Mouse (Mus musculus): ENCODE results near the gene Sept9. TPM values are rescaled to one million over a fixed set of nuclear protein-coding genes. Genes with fewer than 3 reads are reported as not detected.
A peak's percentile ranks its signal among the peaks of the same experiment; 100 is the strongest.

The Sept9 gene
- polyA plus RNA-seq, 1 experiment from 2014 or later, result 105 TPM

GRCm38 (mm10) chr11:117225531-117226213 lies 26.2 kb downstream of the Sept9 start:
- 81% methylated on average over 15 of the region's 15 CpGs for WGBS
- H3K27me3 ChIP-seq, result no peaks in the 10 kb centered on the region
- ATAC-seq (ENCODE audit: low read depth), result no peak

DNA sequence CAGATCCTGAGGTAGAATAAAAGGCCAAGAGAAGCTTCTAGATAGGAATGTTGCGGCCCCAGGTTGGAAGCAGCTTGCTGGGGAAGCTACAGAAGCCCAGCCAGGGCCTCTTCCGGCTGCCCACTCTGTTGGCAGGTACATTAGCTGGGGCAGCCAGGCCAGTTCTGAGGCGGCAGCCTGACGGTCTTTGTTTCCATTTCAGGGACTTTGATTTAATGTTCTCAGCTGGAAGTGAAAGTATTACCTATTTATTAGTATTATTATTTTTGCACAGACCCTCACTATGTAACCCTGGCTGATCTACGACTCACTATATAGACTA lies 26.7 kb downstream of the Sept9 start:
- 0 out of 2 replicates have a peak, but pooled peaks cover 2% of the 10 kb centered on the region for H3K4me1 ChIP-seq (replicated peaks)
- no peak overlapping the region for H3K9ac ChIP-seq
- H3K4me3 ChIP-seq, result no peak overlapping the region
- H3K36me3 ChIP-seq, result no peaks in the 10 kb centered on the region
- no peak overlapping the region for H3K27ac ChIP-seq (replicated peaks)
- H3K4me2 ChIP-seq, result no peak overlapping the region
- ATAC-seq (ENCODE audit: low read depth), result no peak
- 70% methylated on average over 5 of the region's 5 CpGs for WGBS
- no peaks in the 10 kb centered on the region for H3K9me3 ChIP-seq
- no peaks in the 10 kb centered on the region for H3K27me3 ChIP-seq

More at GRCm38 (mm10) chr11:117225531-117226213, 26.2 kb downstream of the Sept9 start:
- no peaks in the 10 kb centered on the region for H3K36me3 ChIP-seq
- H3K4me2 ChIP-seq, result no peak overlapping the region
- no peak overlapping the region for H3K27ac ChIP-seq (replicated peaks)
- no peaks in the 10 kb centered on the region for H3K9me3 ChIP-seq
- H3K4me1 ChIP-seq (replicated peaks), result 0 out of 2 replicates have a peak, but pooled peaks cover 4% of the 10 kb centered on the region
- H3K9ac ChIP-seq, result no peak overlapping the region
- no peak overlapping the region for H3K4me3 ChIP-seq

- Histone ChIP-seq H3K9ac (no peak overlapping the region), H3K36me3 (no peaks in the 10 kb centered on the region), H3K27ac (replicated peaks) (no peak overlapping the region), H3K4me3 (no peak overlapping the region), H3K4me2 (no peak overlapping the region), H3K4me1 (replicated peaks) (peaks cover 14% of the 10 kb centered on the region), H3K27me3 (no peaks in the 10 kb centered on the region), H3K9me3 (no peaks in the 10 kb centered on the region)
- ATAC-seq (ENCODE audit: low read depth), result no peak
- 65% methylated on average over 10 of the region's 10 CpGs for WGBS
Measured at GRCm38 (mm10) chr11:117228139-117228538, 28.7 kb downstream of the Sept9 start.

- WGBS, result 64% methylated on average over 11 of the region's 11 CpGs
- Histone ChIP-seq H3K27me3 (no peaks in the 10 kb centered on the region), H3K4me1 (replicated peaks) (peaks cover 30% of the 10 kb centered on the region), H3K27ac (replicated peaks) (no peak overlapping the region), H3K4me2 (peak overlapping the region; percentile 48), H3K9ac (no peak overlapping the region), H3K36me3 (no peaks in the 10 kb centered on the region), H3K4me3 (no peak overlapping the region), H3K9me3 (no peaks in the 10 kb centered on the region)
- no peak for ATAC-seq (ENCODE audit: low read depth)
Measured at GRCm38 (mm10) chr11:117231551-117231950, 32.1 kb downstream of the Sept9 start.

DNA sequence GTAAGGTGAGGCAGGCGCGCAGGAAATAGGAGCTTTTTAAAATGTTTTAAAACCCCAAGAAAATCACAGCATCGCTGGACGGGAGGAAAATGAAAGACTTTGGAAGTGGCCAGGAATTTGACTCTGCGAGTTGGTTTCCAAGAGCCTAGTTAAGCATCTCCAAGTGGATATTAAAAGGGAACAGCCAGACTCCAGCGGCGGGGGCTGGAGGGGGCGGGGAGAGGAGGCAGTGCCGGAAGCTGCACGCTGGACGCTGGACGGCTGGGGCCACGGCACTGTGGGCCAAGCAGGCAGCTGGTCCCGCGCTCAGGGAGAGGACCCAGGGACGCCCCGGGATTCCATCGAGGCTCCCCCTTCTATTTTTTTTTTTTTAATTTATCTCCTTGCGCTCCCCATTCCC lies 32.6 kb downstream of the Sept9 start:
- Histone ChIP-seq H3K27ac (replicated peaks) (no peak overlapping the region), H3K9ac (peak overlapping the region; percentile 32; the same call in 1 of the 2 replicates), H3K9me3 (no peaks in the 10 kb centered on the region), H3K27me3 (no peaks in the 10 kb centered on the region), H3K4me3 (peak overlapping the region; percentile 21), H3K4me2 (peak overlapping the region; percentile 48), H3K36me3 (no peaks in the 10 kb centered on the region), H3K4me1 (replicated peaks) (peaks cover 30% of the 10 kb centered on the region)
- 31% methylated on average over 19 of the region's 19 CpGs for WGBS
- no peak for ATAC-seq (ENCODE audit: low read depth)

DNA sequence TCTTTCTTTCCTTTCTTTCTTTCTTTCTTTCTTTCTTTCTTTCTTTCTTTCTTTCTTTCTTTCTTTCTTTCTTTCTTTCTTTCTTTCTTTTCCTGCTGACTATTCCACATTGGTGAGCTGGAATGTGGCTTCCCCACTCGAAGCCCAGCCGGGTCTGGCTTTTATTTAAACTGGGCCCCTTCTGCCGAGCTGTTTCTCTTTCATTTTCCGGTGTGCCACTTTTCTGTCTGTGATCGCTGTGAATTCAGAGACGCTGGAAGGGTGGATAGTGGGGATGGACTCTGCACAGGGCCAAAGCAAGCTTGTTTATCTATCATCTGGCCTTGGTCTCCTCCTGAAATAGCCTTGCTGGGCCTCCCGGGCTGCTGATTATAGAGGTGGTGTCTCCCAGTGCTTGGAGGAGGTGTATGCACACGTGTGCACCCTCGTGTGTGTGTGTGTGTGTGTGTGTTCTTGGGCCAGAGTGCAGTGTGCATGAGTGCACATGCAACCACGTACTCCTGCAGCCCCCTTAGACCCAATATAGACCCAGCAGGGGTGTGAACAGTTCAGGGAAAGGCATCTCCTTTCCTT lies 33.5 kb downstream of the Sept9 start:
- no peaks in the 10 kb centered on the region for H3K9me3 ChIP-seq
- H3K36me3 ChIP-seq, result no peaks in the 10 kb centered on the region
- ATAC-seq (ENCODE audit: low read depth), result no peak
- H3K9ac ChIP-seq, result 0 out of 2 replicates have a peak overlapping the region, but pooled peaks have one; percentile 8
- H3K27ac ChIP-seq (replicated peaks), result no peak overlapping the region
- 0 out of 2 replicates have a peak overlapping the region, but pooled peaks have one; percentile 9 for H3K4me2 ChIP-seq
- 61% methylated on average over 10 of the region's 10 CpGs for WGBS
- no peaks in the 10 kb centered on the region for H3K27me3 ChIP-seq
- H3K4me1 ChIP-seq (replicated peaks), result peaks cover 30% of the 10 kb centered on the region
- H3K4me3 ChIP-seq, result no peak overlapping the region

DNA sequence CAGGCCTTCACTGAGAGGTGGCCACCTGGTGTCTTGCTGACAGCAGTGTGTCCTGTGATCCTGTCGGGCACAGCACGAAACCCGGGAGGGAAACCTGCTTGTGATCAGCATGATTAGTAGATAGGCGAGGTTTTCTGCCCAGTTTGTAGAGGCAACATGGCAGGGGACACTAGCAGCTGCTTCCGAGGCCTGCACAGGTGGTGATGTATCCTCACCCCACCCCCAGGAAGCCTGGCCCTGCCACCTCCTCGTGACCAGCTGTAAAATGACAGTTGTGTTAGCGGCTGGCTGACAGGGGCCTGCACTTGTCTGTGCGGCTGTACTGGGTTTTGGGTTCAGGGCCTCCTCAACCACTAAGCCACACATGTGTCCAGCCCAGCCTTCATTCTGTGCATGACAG lies 34.4 kb downstream of the Sept9 start:
- H3K4me3 ChIP-seq, result no peak overlapping the region
- H3K27ac ChIP-seq (replicated peaks), result no peak overlapping the region
- H3K27me3 ChIP-seq, result no peaks in the 10 kb centered on the region
- no peaks in the 10 kb centered on the region for H3K9me3 ChIP-seq
- H3K4me2 ChIP-seq, result no peak overlapping the region
- H3K4me1 ChIP-seq (replicated peaks), result peaks cover 33% of the 10 kb centered on the region
- no peaks in the 10 kb centered on the region for H3K36me3 ChIP-seq
- WGBS, result 67% methylated on average over 8 of the region's 8 CpGs
- no peak for ATAC-seq (ENCODE audit: low read depth)
- H3K9ac ChIP-seq, result no peak overlapping the region

DNA sequence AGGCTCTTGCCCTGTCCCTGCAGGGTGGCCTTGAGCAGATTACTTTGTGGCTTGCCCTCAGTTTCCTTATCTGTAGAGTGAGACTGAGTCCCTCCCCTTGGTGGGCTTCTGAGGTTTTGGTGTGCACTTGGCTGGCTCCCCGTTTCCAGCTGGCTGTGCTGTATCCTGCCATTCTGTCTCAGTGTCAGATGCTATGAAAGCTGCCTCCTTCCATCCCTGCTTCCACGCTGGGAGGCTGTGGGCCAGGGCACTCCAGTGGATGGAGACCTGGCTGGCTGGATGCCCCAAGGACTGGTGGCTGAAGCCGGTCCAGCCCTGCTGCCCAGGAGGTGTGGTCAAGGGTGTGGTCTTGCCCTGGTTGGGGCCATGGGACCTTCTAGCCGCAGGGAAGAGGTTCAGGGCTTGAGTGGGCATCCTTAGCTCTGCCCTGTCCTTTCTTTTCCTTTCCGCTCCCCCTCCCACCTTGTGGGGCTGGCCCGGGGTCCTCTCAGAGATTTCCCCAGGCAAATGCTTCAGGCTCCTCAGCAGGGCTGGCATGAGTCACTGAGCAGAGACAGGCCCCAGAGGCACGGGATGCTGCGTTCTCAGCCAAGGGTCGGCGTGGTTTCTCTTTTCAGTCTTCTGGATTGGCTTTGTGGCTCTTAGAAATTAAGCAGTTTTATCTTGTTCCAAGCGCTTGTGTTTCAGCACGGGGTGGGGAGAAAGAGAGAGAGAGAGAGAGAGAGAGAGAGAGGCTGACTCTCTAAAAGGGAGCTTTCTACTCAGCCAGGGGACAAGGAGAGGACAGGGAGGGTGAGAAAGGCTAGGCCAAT lies 35.8 kb downstream of the Sept9 start:
- peaks cover 33% of the 10 kb centered on the region for H3K4me1 ChIP-seq (replicated peaks)
- H3K4me2 ChIP-seq, result no peak overlapping the region
- H3K9ac ChIP-seq, result no peak overlapping the region
- H3K4me3 ChIP-seq, result no peak overlapping the region
- no peak for ATAC-seq (ENCODE audit: low read depth)
- no peaks in the 10 kb centered on the region for H3K9me3 ChIP-seq
- H3K36me3 ChIP-seq, result no peaks in the 10 kb centered on the region
- no peak overlapping the region for H3K27ac ChIP-seq (replicated peaks)
- 56% methylated on average over 12 of the region's 12 CpGs for WGBS
- no peaks in the 10 kb centered on the region for H3K27me3 ChIP-seq

DNA sequence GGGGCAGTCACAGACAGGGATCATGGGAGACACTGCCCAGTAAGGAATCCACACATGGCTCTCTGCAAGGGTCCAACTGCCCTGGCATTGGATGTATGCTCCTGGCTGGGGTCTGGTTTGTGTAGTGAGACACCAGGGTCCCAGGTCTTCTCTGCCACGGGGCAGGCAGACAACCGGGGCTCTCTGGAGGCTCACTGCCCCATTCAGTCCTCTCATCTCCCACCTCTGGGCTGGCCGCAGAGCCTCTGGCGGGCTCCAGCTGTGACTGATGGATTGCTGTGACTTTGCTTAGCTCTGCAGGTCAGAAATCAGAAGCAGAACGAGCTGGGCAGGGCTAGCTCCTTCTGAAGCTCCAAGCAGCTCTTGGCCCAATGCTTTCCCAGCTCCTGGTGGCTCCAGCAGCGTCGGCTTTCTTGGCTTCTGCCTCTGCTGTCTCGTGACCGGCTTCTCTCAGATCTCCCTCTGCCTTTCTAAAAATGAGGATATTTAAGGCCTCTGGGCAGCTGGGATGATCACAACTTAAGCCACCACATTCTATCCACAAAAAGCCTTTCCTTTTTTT lies 36.5 kb downstream of the Sept9 start:
- WGBS, result 28% methylated on average over 9 of the region's 9 CpGs
- H3K4me2 ChIP-seq, result no peak overlapping the region
- no peak overlapping the region for H3K9ac ChIP-seq
- H3K36me3 ChIP-seq, result no peaks in the 10 kb centered on the region
- H3K9me3 ChIP-seq, result no peaks in the 10 kb centered on the region
- H3K4me3 ChIP-seq, result no peak overlapping the region
- H3K27ac ChIP-seq (replicated peaks), result no peak overlapping the region
- no peak for ATAC-seq (ENCODE audit: low read depth)
- H3K27me3 ChIP-seq, result no peaks in the 10 kb centered on the region
- H3K4me1 ChIP-seq (replicated peaks), result peaks cover 33% of the 10 kb centered on the region

- Histone ChIP-seq H3K27me3 (no peaks in the 10 kb centered on the region), H3K4me2 (no peak overlapping the region), H3K4me1 (replicated peaks) (peaks cover 18% of the 10 kb centered on the region), H3K36me3 (no peaks in the 10 kb centered on the region), H3K9ac (no peak overlapping the region), H3K27ac (replicated peaks) (no peak overlapping the region), H3K9me3 (no peaks in the 10 kb centered on the region), H3K4me3 (no peak overlapping the region)
- 1% methylated on average over 4 of the region's 4 CpGs for WGBS
- peak; percentile 70 for ATAC-seq (ENCODE audit: low read depth)
Measured at GRCm38 (mm10) chr11:117238169-117238568, 38.7 kb downstream of the Sept9 start.

DNA sequence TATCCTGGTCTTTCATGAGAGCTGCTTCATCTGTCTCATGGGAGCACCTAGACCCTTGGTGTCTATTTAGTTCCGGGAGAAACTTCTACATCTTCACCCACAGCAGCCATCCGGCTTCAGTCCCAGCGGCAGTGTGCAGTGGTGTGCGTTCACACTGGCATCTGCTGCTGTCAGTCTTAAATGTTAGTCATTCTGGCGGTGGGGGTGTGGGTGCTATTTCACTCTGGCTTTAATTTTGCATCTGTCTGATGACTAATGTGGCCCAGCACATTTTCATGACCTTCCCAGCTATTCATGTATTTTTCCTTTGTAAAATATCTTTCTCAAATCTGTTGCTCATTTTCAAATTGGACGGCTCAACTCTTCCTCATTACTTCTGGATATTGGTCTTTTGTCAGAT lies 40.2 kb downstream of the Sept9 start:
- no peaks in the 10 kb centered on the region for H3K9me3 ChIP-seq
- ATAC-seq (ENCODE audit: low read depth), result no peak
- no peak overlapping the region for H3K27ac ChIP-seq (replicated peaks)
- no peak overlapping the region for H3K4me2 ChIP-seq
- H3K36me3 ChIP-seq, result no peaks in the 10 kb centered on the region
- no peak overlapping the region for H3K9ac ChIP-seq
- peaks cover 17% of the 10 kb centered on the region for H3K4me1 ChIP-seq (replicated peaks)
- no peak overlapping the region for H3K4me3 ChIP-seq
- no peaks in the 10 kb centered on the region for H3K27me3 ChIP-seq
- WGBS, result 84% methylated on average over 6 of the region's 6 CpGs

DNA sequence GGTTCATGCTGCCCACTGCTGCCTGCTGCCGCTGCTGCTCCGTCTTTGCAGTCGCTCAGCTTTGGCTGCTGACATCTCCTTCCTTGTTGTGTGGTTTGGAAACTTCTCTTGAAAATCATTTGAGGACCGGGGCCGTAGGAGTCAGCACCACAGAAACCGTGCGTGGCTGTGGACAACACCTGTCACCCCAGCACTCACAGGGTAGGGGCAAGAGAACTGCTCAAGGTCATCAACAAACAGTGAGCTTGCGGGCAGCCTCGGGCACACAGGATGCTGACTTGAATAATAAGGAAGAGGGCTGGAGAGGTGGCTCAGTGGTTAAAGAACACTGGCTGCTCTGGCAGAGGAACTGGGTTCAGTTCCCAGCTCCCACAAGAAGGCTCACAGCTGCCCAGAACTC lies 40.9 kb downstream of the Sept9 start:
- no peak for ATAC-seq (ENCODE audit: low read depth)
- no peak overlapping the region for H3K27ac ChIP-seq (replicated peaks)
- no peak overlapping the region for H3K9ac ChIP-seq
- H3K4me3 ChIP-seq, result no peak overlapping the region
- H3K36me3 ChIP-seq, result no peaks in the 10 kb centered on the region
- peaks cover 12% of the 10 kb centered on the region for H3K4me1 ChIP-seq (replicated peaks)
- no peaks in the 10 kb centered on the region for H3K27me3 ChIP-seq
- no peaks in the 10 kb centered on the region for H3K9me3 ChIP-seq
- 83% methylated on average over 9 of the region's 9 CpGs for WGBS
- no peak overlapping the region for H3K4me2 ChIP-seq
